Mouse (Mus musculus) layer of hippocampus, postnatal 25 days (tissue): ENCODE results near the gene Syt1. TPM values are rescaled to one million over a fixed set of nuclear protein-coding genes. Genes with fewer than 3 reads are reported as not detected.

Source experiments
- DNase-seq, 2 experiments: peaks; one replicate each; pipeline ENCODE4 v3.0.0; 2022; ENCODE audit warnings: mixed read lengths in 2 of 2, low spot score in 1 of 2; ENCODE audit errors: extremely low spot score in 1 of 2
- total RNA-seq, 2 experiments: library from RNA; stranded (reverse); gene quantifications; 2 replicates each; pipeline ENCODE4 v1.2.3; 2021

Gene Syt1
- 100 to 1,000 TPM; 942 to 986 TPM for total RNA-seq

DNA sequence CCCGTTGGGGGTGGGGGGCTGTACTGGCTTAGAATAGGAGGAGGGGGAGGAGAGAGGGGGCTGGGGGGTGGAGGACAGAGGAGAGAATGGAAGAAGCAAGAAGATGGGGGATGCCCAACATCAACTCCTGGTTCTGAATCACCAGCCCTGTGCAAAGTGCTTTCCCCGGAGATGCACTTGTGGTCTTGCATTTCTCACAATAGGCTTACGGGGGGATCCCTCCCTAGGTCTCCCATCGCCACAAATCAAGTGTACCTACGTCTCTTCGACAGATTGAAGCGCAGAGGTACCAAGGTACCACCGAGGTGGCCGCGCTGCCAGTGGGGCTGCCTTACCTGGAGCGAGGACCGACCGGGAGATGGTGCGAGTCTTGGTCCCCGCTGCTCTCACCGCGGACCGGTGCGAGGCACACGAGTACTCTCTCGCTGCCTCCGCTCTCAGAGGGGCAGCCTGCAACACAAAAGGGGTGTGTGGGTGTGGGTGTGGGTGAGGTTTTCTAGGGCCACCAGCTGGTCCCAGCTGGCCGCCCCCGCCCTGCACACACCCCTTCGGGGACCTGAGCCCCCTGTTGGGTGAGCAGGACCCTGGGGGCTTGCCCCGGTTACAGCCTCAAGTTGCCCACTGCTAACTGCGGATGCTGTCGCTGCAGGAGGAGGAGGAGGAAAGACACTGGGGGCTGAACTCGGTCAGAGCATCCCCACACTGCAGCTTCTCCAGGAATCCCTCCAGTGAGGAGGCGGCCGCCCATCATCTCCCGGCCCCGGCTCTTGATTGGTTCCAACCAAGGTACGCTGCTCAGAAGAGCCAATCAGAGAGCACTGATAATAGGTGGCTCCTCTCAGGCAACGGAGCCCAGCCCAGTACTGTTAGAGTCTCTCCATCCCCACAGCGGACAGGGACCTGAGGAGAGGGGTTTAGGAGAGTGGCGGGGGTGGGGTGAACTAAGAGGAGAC lies at the start of gene Syt1:
Syt1 (minus strand) TSS at position 742 of the 953 bp plus-strand sequence.
- peak; percentile 73 to 75 for DNase-seq

DNA sequence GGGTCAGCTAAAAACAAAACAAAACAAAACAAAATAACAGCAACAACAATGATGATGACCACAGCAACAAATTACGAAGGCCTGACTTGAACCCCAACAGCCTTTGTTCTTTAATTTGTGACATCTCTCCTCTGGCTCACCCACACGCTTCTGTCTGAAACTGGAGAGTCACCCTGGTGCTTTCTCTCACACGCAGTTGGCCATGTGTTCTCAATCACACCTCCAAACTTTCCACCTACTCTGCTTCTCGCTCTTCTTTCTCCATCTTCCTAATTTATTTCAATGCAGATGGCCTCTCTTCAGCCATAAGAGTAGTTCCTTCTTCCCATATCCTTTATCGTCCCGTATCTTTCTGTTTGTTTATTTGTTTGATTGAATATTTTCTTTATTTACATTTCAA lies 45.7 kb upstream of the Syt1 start:
- no peak for DNase-seq

DNA sequence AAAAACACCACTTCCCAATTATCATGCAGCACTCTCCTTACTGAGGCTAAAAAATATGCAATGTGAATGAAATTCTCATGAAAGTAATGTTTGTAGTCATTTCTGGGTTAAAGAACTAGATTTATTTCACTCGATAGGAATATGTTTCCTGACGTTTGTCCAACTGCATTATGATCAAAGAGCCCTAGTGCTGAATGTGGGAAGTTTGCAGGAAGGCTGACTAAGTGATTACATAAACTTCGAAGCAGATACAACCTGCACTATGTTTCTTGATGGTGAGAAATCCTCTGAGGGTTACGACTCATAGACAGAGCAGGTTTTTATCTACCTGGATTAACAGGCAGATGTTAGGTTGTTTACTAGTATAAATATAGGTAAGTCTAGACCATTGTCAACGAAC lies 36.8 kb upstream of the Syt1 start:
- DNase-seq, result no peak

DNA sequence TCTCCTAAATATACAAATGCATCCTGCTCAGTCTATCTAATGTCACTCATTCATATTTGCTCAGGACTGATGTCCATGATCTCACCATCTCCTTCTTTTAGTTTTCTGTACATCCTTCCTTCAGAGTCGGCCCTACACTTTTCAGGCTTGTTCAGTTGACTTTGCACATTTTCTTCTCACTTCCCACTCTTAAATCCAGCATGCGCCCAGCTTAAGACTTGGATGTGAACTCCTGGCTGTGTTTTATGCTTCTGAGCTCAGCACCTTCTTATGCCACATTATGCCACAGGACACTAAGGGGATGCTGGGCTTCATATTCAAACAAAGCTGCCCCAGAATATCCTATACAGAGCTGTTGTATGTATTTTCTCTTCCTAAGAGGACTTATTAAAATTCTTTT lies 36.2 kb upstream of the Syt1 start:
- DNase-seq, result no peak

DNA sequence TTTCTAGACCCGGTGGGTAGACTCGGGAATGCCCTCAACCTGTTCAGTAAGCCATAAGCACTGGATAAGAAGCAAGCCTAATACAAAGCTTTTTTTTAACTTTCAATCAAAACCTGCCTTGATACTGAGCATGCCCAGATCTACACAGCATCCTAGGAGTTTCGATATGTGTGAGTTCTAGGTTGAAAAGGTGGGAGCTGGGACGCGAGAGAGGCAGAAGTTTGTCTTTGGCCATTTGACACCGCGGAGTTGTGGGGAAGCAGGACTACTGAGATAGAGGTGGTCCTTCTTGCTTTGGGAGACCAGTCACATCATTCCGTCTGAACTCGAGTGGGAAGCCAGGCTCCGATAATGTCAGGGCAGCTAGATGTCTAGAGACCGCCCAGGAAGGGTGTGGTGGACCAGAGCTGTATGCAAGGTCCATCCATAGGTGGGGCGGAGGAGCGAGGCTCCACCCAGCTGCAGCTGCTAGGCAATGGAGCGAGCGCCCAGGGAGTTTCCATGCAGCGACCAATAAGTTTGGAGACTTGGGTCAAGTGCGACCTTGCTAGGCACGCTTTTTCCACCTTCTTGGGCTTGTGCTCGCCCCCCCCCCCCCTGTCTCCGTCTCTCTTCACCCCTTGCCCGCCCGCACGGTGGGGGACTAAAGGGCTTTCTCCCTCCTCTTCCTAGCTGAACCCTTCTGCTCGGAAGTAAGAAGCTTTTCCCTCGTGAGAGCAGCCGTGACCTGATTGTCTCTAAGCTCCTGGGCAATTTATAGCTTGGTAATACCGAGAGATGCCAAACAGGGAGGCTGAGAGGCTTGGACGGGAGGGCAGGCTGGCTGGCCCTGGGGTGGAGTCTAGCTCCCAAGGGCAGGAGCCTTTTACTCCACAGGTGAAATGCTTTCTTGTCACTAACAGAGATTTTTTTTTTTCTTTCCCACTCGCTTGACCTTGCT lies 714 bp upstream of the Syt1 start:
- DNase-seq, result peak; percentile 33 to 53

DNA sequence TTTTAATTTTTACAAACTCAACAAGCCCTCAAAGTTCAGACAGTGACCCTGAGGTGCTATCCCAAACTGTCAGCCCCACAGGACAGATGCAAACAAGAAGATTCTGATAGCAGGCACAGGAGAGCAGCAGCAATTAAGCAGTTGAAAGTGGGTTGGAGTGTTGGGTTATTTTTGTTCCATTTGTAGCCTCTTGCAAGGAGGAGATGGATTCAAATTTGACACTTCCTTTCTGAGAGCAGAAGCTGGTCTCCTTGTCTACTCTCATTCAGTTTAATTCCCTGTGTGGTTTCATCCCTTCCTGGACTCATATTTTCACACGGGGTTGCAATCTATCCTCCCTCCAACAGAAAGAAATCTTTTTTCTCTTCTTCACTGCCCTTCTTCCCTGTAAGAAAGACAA lies 951 bp downstream of the Syt1 start:
- DNase-seq, result no peak

DNA sequence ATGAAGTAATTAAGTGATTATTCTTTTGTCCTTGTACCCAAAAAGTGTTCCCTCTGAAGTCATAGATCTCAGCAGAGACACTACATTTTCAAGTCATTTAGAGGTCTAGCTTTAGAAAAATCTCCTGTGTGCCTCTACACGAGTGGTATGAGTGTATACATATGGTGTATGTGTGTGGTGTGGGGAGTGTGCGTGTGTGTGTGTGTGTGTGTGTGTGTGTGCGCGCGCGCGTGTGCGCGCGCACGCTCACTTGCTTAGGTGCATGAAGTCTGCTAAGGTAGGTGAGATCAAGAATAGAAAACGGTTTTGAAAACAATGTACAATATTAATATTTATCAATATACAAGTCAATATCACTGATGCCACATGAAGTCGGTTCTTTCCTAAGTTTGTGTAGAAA lies 2.3 kb downstream of the Syt1 start:
- no peak for DNase-seq

DNA sequence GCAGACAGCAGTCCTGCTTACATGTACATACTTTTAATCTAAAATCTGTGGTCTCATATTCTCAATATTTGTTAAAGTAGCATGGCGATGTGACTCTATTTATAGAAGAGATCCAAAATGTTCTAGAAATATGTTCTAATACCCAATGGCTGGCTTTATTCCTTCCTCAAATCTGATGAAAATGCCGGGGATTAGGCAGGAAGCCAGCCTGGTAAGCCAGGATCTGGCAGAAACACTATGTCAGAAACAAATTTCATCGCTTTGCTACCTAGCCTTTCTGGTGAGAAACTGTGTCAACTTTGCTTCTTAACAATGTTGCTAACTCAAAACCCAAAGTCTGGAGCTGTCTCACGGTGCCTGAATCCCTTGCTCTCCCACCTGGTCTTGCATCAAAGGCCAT lies 7.3 kb downstream of the Syt1 start:
- peak in 1 of 2 experiments; percentile 43 for DNase-seq

DNA sequence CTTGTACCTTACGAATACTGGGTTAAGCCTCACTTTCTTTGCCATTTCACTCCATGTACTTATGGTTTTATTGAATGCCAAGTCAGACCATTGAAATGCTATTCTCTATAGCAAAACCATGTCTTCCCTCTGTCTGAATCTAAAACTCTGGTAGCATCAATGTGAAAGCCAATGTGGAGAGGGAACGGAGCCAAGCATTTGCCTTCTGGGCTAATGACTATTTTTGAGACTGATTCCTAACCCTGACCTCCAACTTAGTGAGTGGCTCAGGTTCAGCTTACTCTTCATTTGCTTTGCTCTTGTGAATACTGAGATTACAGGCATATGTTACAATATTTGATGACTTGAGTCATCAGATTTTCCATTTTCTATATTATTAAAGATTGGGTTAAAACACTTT lies 23.5 kb downstream of the Syt1 start:
- no peak for DNase-seq

DNA sequence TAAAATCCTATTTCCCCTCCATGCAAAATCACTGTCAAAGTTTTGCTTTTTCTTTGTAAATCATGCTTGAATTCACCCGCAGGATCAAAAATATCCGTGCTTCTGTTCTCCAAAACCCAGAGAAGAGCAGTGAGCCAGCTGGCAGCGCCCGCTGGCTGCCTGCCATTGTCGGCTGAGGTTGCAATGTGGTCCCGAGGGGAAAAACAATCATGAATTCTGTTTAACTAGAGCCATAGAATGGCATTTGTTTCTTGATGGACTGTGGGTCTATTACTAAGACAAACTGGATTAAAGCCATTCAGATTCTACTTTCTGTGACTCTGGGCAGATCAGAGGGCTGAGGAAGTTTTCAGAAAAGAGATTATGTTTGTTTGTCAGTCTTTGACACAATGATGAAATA lies 31.1 kb downstream of the Syt1 start:
- DNase-seq, result peak; percentile 69 to 78

DNA sequence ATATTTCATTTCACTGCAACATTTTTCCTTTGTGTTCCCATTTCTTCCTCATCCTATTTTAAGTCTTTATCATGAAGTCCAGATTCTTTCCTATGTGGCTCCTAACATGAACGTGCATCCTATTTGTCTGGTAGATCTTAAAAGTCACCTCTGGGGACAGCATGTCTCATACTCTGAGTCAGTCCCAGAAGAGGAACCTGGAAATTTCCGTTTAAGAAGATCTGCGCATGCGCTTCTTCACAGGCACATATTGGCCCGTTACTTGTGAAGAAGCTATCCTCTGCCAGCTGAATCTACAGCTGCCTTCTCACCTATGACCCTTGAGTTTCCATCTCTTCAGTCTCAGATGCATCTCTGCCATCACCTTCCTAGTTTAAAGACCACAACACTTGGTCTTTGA lies 55.8 kb downstream of the Syt1 start:
- DNase-seq, result no peak

DNA sequence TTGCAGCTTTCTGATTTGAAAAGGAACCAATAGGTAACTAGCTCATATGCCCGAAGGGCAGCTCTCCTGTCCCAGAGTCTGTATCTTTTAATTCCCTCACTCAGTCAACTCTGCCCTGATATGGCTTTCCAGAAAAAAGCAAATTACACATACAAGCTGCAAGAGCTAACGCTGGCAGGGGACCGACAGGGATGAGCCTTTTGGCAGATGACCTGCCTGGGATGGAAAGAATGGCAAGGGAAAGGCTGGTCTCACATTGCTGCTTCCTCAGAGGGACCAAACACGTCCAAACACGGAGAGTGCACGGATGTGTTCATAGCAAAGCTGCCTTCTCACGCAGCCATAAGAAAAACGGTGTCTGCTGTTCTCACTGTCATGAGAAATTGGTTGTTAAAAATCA lies 58.6 kb downstream of the Syt1 start:
- DNase-seq, result no peak

DNA sequence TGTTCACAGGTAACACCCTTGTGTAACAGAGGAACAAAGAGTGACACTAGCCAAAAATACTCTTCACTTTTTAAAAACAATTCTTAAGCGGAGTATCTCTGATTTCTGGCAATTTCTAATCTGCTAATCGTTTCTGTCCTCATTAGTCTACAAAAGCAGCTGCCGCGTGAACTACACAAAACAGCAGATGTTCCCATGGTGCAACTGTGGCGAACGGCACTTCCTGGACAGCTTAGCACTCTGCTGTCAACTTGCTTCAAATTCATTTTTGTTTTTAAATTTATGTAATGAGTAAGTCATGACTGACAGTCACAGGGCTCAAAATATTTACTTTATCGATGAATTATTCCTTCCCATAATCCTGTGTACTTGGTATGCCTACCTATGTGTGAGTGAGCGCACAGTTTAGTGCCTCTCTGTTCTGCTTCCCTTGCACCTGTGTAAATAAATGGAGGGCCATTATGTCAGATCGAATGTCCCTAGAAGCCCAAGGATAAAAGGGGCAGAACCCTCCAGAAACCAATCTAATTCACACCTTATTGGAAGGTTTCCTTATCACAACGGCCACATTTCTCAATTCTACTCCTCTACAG lies 73.8 kb downstream of the Syt1 start:
- DNase-seq, result peak in 1 of 2 experiments; percentile 33

DNA sequence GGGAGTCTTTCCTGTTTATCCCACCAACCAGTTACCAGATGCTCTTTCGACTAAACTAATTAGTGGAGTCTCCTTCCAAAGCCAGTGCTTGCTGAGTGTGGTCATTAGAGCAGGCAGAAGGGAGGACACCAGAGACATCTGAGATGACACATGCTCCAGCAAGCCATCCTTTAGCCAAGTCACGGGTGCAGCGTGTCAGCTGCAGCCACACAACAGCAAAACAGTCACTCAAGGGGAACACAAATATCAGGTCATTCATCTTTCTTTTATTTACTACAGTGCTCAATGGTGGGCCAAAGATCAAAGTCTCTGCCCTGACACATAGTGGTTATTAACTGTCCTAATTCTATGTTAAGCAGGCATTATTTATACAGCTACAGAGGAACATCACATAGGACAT lies 80.5 kb downstream of the Syt1 start:
- no peak for DNase-seq

DNA sequence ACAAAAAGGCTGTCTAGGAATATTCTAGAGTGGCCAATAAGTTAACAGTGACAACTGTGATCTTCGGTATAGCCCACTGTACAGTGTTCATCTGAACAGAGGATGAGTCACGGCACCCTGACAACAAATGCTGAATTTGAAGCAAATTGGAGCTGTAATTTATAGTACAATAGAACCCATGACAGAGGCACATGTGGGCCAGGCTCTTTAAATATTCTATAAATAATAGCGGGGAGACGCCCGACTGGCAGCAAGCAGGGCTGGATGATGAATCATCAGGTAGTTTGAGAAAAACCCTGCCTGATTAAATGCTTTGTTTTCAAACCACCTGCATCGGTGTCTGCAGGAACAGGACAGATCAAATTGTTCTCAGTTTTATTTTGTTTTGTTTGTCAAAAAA lies 81.1 kb downstream of the Syt1 start:
- no peak for DNase-seq

DNA sequence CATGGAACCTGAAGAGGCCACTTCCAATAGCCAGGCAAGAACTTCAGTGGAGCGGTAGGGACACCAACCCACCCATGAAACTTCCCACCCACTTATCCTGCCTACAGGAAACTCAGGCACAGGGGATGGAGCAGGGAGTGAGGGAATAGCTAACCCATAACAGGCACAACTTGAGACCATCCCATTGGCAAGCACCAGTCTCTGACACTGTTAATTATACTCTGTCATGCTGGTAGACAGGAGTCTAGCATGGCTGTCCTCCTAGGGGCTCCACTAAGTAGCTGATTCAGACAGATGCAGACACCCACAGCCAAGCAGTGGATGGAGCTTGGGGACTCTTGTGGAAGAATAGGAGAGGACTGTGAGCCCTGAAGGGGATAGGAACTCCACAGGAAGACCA lies 105.5 kb downstream of the Syt1 start:
- DNase-seq, result no peak

DNA sequence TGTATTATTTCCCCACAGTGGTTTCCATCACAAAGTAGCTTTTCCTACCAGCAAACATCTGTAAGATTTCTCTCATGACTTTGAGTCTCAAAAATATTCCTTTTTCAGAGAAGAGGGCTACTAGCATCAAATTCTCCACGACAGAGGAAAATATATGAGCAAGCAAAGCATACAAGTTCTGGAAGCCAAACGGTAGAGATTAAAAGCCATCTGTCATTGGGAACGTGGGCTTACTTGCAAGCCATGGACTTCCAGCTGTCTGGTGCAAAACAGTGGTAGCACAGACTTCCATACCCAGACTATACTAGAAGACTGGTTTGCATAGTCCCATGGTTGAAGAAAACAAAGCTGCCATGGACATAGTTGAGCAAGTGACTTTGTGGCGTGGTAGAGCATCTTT lies 106.4 kb downstream of the Syt1 start:
- no peak for DNase-seq

DNA sequence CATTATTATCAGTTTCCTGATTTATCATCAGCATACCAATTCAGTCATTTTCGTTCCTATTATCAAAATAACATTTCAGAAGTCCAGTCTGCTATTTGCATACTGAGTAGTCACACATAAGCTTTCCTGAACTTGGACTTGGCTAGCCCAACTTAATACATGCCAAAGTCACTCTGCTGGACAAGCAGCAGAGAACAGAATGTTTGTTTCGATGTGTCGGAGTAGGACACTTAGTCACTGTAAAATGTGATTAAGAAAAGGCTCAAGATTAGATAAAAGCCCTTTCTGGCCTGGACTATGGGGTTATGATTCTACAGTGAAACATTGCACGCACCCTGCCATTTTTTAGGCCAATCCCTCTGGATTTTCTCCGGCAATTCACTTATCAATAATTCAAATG lies 114.3 kb downstream of the Syt1 start:
- DNase-seq, result no peak

DNA sequence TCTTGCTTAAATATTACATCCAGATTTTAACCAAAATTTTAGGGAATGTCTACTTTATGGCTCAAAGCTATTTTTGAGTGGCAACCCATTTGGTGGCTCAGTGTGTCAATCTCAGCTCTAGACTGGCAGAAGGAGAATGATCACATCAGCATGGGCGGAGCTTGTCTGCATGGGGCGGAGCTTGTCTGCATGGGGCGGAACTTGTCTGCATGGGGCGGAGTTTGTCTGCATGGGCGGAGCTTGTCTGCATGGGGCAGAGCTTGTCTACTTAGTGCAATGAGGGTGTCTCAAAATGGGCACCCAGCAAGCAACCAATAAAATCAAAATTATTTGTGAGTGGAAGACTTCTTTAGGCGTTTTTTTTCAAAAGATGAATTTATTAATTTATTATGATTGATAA lies 117.5 kb downstream of the Syt1 start:
- DNase-seq, result no peak

DNA sequence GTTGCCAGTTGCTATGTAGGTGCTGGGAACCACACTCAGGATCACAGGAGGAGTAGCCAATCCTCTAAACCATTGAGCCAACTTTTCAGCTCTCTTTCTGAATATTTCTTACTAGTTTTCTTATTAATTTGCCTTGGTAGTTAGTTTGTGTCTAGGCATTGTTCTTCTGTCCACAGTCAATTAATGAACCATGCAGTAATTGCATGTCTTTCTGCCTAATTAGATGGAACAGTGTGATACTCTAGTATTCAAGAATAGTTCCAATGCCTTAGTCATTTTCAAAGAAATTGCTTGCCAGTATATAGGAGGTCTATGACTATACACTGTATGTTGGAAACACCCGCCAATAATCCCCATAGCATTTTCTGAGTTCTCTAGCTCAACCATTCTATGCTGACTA lies 118.3 kb downstream of the Syt1 start:
- no peak for DNase-seq

DNA sequence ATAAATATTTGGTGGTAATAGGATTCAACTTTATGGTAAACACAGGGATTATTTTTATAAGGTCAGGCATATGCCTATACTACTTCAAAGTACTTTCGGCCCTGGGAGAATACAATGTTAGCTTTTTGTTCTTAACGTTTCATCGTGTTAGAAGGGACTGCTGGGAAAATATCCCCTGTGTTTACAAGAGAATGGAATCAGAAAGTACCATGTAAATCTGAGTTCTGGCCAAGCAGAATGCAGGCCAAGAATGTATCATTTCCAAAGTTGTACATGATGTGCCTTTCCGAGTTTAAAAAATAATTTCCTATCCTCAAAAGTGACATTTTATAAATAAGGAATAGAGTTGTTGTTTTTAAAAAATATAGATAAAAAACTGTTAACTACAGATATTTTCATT lies 121.7 kb downstream of the Syt1 start:
- no peak for DNase-seq
